Mouse (Mus musculus) forebrain, postnatal 0 days (tissue): ENCODE data around the gene Greb1. TPM values are rescaled to one million over a fixed set of nuclear protein-coding genes. Genes with fewer than 3 reads are reported as not detected.
A peak's percentile ranks its signal among the peaks of the same experiment; 100 is the strongest.

ENCODE experiments used
- ATAC-seq: fragments of 200-750 bp; cut with Nextera tagmentation; 2 replicates; pipeline ENCODE4 v1.8.0; 2017; ENCODE audit warnings: mild to moderate bottlenecking, moderate library complexity
- DNase-seq: peaks from one replicate; pipeline ENCODE4 v3.0.0-alpha.2; 2015
- H3K27ac ChIP-seq: fragments of 300-500 bp; sonication (generic); 2 replicates; pipeline ENCODE4 v1.5.1; 2014; ENCODE audit warnings: low read depth, mild to moderate bottlenecking, antibody characterized with exemption, low read length, moderate library complexity, mixed read lengths
- H3K27me3 ChIP-seq: fragments of 300-500 bp; sonication (generic); 2 replicates; pipeline ENCODE4 v1.6.1; 2014; ENCODE audit warnings: mild to moderate bottlenecking, low read length, mixed read lengths; ENCODE audit not compliant: insufficient read depth
- H3K36me3 ChIP-seq: fragments of 300-500 bp; sonication (generic); 2 replicates; pipeline ENCODE4 v1.6.1; 2014; ENCODE audit warnings: mild to moderate bottlenecking, moderate library complexity; ENCODE audit not compliant: insufficient read depth
- H3K4me1 ChIP-seq: fragments of 300-500 bp; sonication (generic); 2 replicates; pipeline ENCODE4 v1.6.1; 2014; ENCODE audit warnings: antibody characterized with exemption; ENCODE audit not compliant: insufficient read depth
- H3K4me2 ChIP-seq: fragments of 300-500 bp; sonication (generic); 2 replicates; pipeline ENCODE4 v1.6.1; 2014; ENCODE audit warnings: low read depth, mild to moderate bottlenecking, moderate library complexity
- H3K4me3 ChIP-seq: fragments of 300-500 bp; sonication (generic); 2 replicates; pipeline ENCODE4 v1.5.1; 2014; ENCODE audit warnings: low read depth, low read length, mixed read lengths
- H3K9ac ChIP-seq: fragments of 300-500 bp; sonication (generic); 2 replicates; pipeline ENCODE4 v1.6.1; 2014; ENCODE audit warnings: mild to moderate bottlenecking
- H3K9me3 ChIP-seq: fragments of 300-500 bp; sonication (generic); 2 replicates; pipeline ENCODE4 v1.6.1; 2016; ENCODE audit warnings: low read length
- CTCF ChIP-seq: sonication (generic); IDR thresholded peaks from 2 replicates; pipeline ENCODE4 v1.5.1; 2016; ENCODE audit warnings: antibody characterized with exemption, control low read depth, low read depth
- WGBS: fragments of 180-500 bp; shearing (Covaris S2); extraction: QIAGEN DNeasy Blood & Tissue Kit; methylation state at CpG from one replicate; pipeline ENCODE4 v1.1.7; 2014; 5-methylcytosine and 5-hydroxymethylcytosine counted together
- polyA plus RNA-seq: library from polyadenylated mRNA; unstranded; fragments of >200 nt; fragmentation: Nextera tagmentation; extraction: Ambion mirVana; gene quantifications from 2 replicates; pipeline ENCODE4 v1.2.1, GENCODE M21; 2015
- total RNA-seq: library from RNA; depleted of rRNA; stranded (reverse); fragments of >200 nt; gene quantifications from 2 replicates; pipeline ENCODE4 v1.2.3, GENCODE M21; 2014

Gene Greb1
- total and polyA plus RNA-seq, 2 experiments from 2014 or later: 0.25 to 0.48 TPM

DNA sequence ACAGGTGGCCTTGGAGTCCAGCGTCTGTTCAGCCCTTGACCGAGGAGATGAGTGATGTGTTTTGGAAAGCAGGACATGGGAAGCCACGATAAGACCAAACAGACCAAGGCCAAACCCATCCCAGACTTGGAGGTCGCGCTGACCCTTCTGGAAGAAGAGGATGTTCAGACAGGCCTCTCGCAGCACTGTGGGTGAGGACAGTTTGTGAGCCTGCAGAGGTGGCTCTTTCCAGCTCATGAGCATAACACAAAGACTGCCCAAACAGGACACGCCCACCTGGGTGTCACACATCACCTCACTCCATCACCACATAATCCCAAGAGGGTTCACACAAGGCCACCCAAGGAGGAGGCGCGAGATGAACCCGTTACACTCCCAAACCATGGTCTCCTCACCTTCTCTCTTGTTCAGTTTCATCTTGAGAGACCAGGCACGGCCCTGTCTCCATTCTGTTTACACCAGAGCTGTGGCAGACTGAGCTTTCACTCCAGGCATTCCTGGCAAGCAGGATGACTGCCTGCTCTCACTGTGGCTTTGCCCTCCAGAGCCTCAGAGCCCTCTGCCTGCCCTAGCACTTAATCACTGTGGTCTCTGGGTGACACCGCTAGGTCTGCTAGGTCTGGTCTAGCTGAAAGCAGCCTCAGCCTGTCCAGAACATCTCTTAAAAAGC lies 35.8 kb downstream of the Greb1 start:
- H3K27me3 ChIP-seq: no peaks in the 10 kb centered on the region
- no peaks in the 10 kb centered on the region for H3K36me3 ChIP-seq
- ATAC-seq (no peak), DNase-seq (no peak)
- H3K4me1 ChIP-seq: no peaks in the 10 kb centered on the region
- H3K4me3 ChIP-seq: no peak overlapping the region
- no peak for TF ChIP-seq CTCF
- H3K9me3 ChIP-seq: no peaks in the 10 kb centered on the region
- WGBS: 86% methylated on average over 12 of the region's 12 CpGs
- no peak overlapping the region for H3K27ac ChIP-seq
- H3K9ac ChIP-seq: no peak overlapping the region
- H3K4me2 ChIP-seq: no peak overlapping the region

DNA sequence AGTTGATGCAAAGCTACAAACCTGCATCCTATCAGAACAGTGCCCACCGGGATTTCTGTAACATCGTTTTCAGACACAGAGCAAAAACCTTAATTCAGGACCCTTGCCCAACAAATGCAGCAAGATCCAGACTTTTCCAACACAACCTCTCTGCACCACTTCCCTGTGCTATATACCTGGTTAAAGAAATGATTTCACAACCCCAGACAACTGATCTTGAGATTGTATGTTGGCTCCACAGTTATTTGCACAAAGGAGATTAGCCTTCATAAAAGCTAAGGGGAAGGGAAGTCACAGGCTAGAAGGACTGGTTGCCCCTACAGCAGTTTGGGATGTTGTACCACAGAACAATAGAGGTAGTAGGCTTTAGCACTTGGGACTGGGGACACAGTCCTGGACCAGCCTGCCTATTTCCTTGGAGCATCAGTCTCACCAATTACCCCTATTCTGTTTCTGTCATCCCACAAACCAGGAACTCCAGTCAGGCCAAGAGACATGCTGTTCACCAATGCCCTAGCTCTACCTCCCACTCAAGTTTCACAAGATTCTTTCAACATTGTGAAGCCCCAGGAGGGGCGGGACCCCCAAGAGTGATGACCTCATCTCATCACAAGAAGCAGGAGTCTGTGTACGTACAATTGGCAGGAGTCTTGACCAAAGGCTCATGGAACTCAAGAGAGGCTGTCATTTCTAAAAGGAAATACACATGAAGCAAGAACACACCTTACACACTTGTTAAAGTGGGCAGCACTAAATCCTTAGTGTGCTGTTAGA lies 36.9 kb downstream of the Greb1 start:
- DNase-seq: no peak
- Histone ChIP-seq H3K27ac (no peak overlapping the region), H3K9ac (no peak overlapping the region), H3K4me2 (no peak overlapping the region), H3K4me1 (no peaks in the 10 kb centered on the region), H3K27me3 (no peaks in the 10 kb centered on the region), H3K4me3 (no peak overlapping the region), H3K36me3 (no peaks in the 10 kb centered on the region), H3K9me3 (no peaks in the 10 kb centered on the region)
- WGBS: 74% methylated on average over 4 of the region's 4 CpGs
- ATAC-seq: no peak
- no peak for TF ChIP-seq CTCF

DNA sequence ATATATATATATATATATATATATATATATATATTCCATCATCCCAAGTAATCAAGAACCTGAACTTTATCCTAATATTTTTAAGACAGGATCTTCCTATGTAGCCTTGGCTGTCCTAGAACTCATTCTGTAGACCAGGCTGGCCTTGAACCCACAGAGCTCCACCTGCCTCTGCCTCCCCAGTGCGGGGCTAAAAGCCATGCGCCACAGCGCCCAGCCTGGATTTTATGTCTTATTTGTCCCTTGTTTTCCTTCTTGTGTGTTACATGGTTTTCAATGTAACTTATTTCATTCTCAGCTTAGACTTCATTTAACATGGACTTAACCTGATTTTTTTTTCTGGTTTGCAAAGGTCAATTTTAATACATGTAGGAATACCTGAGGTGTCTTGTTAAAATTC lies 39.2 kb downstream of the Greb1 start:
- ATAC-seq (no peak), DNase-seq (no peak)
- Histone ChIP-seq H3K36me3 (no peaks in the 10 kb centered on the region), H3K4me2 (no peak overlapping the region), H3K4me1 (no peaks in the 10 kb centered on the region), H3K4me3 (no peak overlapping the region), H3K27me3 (no peaks in the 10 kb centered on the region), H3K9ac (no peak overlapping the region), H3K27ac (no peak overlapping the region), H3K9me3 (no peaks in the 10 kb centered on the region)
- TF ChIP-seq CTCF: no peak
- 98% methylated on average over 3 of the region's 3 CpGs for WGBS

DNA sequence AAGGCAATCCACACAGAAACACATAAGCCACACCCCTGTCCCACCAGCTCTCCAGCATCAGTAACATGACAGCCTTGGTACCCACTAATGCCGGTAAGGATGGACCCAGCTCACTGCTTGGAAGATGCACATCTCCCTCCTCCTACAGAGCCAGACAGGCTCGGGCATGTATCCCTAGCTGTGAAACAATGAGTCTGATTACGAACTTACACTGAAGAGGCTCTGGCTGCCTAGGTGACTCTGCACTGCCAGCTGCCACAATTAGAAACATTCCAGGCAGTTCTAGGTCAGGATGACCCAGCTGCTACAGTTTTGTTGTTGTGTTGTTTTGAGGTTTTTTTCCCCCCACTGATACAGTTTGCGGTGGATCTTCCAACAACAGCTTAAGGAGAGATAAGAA lies 40.4 kb downstream of the Greb1 start:
- no peak overlapping the region for H3K4me2 ChIP-seq
- no peak for ATAC-seq
- H3K9me3 ChIP-seq: no peaks in the 10 kb centered on the region
- no peak for TF ChIP-seq CTCF
- H3K9ac ChIP-seq: no peak overlapping the region
- no peaks in the 10 kb centered on the region for H3K27me3 ChIP-seq
- no peak overlapping the region for H3K27ac ChIP-seq
- 69% methylated on average over 4 of the region's 4 CpGs for WGBS
- H3K36me3 ChIP-seq: no peaks in the 10 kb centered on the region
- H3K4me3 ChIP-seq: no peak overlapping the region
- DNase-seq: no peak
- no peaks in the 10 kb centered on the region for H3K4me1 ChIP-seq

DNA sequence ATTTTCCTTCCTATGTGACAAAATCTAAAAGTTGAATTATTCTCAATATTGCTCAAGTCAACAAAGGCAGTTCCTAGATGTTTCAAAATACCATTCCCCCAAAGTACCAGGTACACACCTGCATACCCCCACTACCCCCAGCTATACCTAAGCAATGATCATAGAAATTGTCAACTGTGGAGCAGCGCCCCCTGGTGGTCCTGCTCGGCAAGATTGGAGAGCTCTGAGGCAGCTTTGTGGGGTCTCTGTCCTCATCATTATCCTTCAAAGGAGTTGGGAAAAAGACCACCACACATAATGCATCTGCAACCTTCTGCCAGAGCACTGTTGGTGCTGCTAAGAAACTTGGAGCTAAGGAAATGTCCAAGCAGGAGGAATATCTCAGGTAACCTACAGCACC lies 46.4 kb downstream of the Greb1 start:
- no peak overlapping the region for H3K4me2 ChIP-seq
- no peak overlapping the region for H3K9ac ChIP-seq
- 3% methylated on average over 2 of the region's 2 CpGs for WGBS
- ATAC-seq (0 out of 2 replicates have a peak, but pooled peaks have one; percentile 42), DNase-seq (peak; percentile 58)
- H3K27ac ChIP-seq: no peak overlapping the region
- no peaks in the 10 kb centered on the region for H3K4me1 ChIP-seq
- no peaks in the 10 kb centered on the region for H3K36me3 ChIP-seq
- no peaks in the 10 kb centered on the region for H3K27me3 ChIP-seq
- TF ChIP-seq CTCF: peak; percentile 83
- H3K9me3 ChIP-seq: no peaks in the 10 kb centered on the region
- H3K4me3 ChIP-seq: no peak overlapping the region

DNA sequence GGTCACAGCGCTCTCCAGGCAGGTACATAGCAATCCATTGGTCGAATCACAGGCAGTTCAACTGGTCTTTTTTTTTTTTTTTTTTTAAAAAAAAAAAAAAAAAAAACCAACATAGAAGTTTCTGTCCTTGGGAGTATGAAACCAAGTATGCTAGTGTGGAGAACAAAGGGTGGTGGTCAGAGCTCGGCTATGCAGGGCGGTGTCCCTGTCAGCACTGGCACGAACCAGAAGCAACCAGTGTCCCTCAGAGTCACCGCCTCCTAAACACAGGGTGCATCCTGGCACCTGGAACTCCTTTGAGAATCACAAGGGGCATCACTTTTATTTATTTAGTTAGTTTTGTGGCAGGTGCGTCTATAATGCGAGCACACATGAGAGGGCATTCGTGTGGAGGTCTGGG lies 47.1 kb downstream of the Greb1 start:
- no peaks in the 10 kb centered on the region for H3K27me3 ChIP-seq
- no peak overlapping the region for H3K4me3 ChIP-seq
- H3K4me1 ChIP-seq: no peaks in the 10 kb centered on the region
- H3K36me3 ChIP-seq: no peaks in the 10 kb centered on the region
- no peak overlapping the region for H3K27ac ChIP-seq
- 80% methylated on average over 9 of the region's 9 CpGs for WGBS
- H3K9me3 ChIP-seq: no peaks in the 10 kb centered on the region
- no peak for ATAC-seq
- no peak for DNase-seq
- no peak overlapping the region for H3K9ac ChIP-seq
- no peak for TF ChIP-seq CTCF
- no peak overlapping the region for H3K4me2 ChIP-seq

DNA sequence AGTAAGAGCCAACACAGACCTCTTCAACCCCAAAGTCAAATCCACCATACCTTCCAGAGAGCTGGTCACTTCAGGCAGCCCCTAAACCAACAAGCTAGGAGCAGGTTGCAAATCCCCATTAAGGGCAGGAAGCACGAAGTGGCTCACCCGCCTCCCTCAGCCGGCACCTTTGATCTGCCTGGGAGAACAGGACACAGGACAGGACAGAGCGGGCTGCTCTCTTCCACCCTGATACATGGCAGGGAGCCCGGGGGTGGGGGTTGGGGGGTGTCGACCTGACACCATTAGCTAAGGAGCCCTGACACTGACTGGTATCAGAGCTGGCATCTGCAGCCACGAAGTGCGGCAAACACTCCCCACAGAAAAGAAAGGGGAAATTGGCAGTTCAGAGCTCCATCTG lies 47.6 kb downstream of the Greb1 start:
- Histone ChIP-seq H3K27me3 (no peaks in the 10 kb centered on the region), H3K9ac (no peak overlapping the region), H3K4me1 (no peaks in the 10 kb centered on the region), H3K4me3 (no peak overlapping the region), H3K9me3 (no peaks in the 10 kb centered on the region), H3K27ac (no peak overlapping the region), H3K36me3 (no peaks in the 10 kb centered on the region), H3K4me2 (no peak overlapping the region)
- ATAC-seq: no peak
- DNase-seq: no peak
- WGBS: 22% methylated on average over 8 of the region's 8 CpGs
- TF ChIP-seq CTCF: no peak
